ENCODE assay signal across 8 mouse cellular contexts in genomic region chr15:81858138-81858516, GRCm38 (mm10). TPM values are rescaled to one million over a fixed set of nuclear protein-coding genes. Genes with fewer than 3 reads are reported as not detected.
A peak's percentile ranks its signal among the peaks of the same experiment; 100 is the strongest.
DNase-seq lines count a peak whose midpoint lies in the region; ATAC-seq lines count a peak whose summit lies in the region.

No protein-coding gene starts in this region.

- H3K27ac ChIP-seq in forebrain, embryonic 10.5 days, result peak overlapping the region; percentile 95
- peak overlapping the region; percentile 98 for H3K27ac ChIP-seq in heart, embryonic 15.5 days
- H3K27ac ChIP-seq in liver, embryonic 12.5 days, result peak overlapping the region; percentile 92

- peaks cover 21% of the 10 kb centered on the region for H3K36me3 ChIP-seq in forebrain, embryonic 10.5 days (replicated peaks)
- H3K36me3 ChIP-seq in heart, embryonic 15.5 days, result peaks cover 4% of the 10 kb centered on the region; the same call in 1 of the 2 replicates
- H3K36me3 ChIP-seq in liver, embryonic 12.5 days, result peaks cover 18% of the 10 kb centered on the region
- H3K36me3 ChIP-seq in splenic B cell, adult 2 months (ENCODE audit: control insufficient read depth, insufficient read depth, low read length, poor library complexity, severe bottlenecking), result no peaks in the 10 kb centered on the region

- peak overlapping the region; percentile 96 for H3K9ac ChIP-seq in heart, embryonic 15.5 days
- H3K9ac ChIP-seq in liver, embryonic 12.5 days, result peak overlapping the region; percentile 92

- DNase-seq in c-Kit-negative CD71-positive TER-119-positive erythroid progenitor cells, embryonic 14.5 days (ENCODE audit: low read depth, low spot score), result peak; percentile 79
- DNase-seq in forebrain, embryonic 10.5 days (ENCODE audit: extremely low spot score, low spot score), result peak; percentile 92
- DNase-seq in kidney, postnatal 14 days, result peak; percentile 96
- DNase-seq in naive thymus-derived CD4-positive, alpha-beta T cell, adult 2 months (ENCODE audit: low read depth), result peak; percentile 92
- DNase-seq in splenic B cell, adult 2 months (ENCODE audit: low read depth, low spot score), result peak; percentile 91

- peak overlapping the region; percentile 96 for H3K4me3 ChIP-seq in forebrain, embryonic 10.5 days
- H3K4me3 ChIP-seq in heart, embryonic 15.5 days, result peak overlapping the region; percentile 97
- H3K4me3 ChIP-seq in liver, embryonic 12.5 days, result peak overlapping the region; percentile 83

- 0% methylated on average over 23 of the region's 23 CpGs for WGBS in forebrain, embryonic 10.5 days
- WGBS in heart, embryonic 15.5 days, result under 1% methylated on average over 23 of the region's 23 CpGs
- WGBS in liver, embryonic 12.5 days (ENCODE audit: insufficient replicate concordance), result under 1% methylated on average over 23 of the region's 23 CpGs

- H3K4me2 ChIP-seq in heart, embryonic 15.5 days, result peak overlapping the region; percentile 91
- H3K4me2 ChIP-seq in liver, embryonic 12.5 days, result peak overlapping the region; percentile 89

- no peaks in the 10 kb centered on the region for H3K9me3 ChIP-seq in forebrain, embryonic 10.5 days
- H3K9me3 ChIP-seq in heart, embryonic 15.5 days (replicated peaks), result no peaks in the 10 kb centered on the region
- H3K9me3 ChIP-seq in liver, embryonic 12.5 days (replicated peaks), result no peaks in the 10 kb centered on the region

- H3K4me1 ChIP-seq in forebrain, embryonic 10.5 days, result peaks cover 45% of the 10 kb centered on the region
- peaks cover 21% of the 10 kb centered on the region for H3K4me1 ChIP-seq in heart, embryonic 15.5 days (replicated peaks)
- H3K4me1 ChIP-seq in liver, embryonic 12.5 days, result peaks cover 55% of the 10 kb centered on the region

- peak; percentile 25 for ATAC-seq in CD4-positive, CD25-positive, alpha-beta regulatory T cell, adult 4 months
- ATAC-seq in heart, embryonic 15.5 days (replicated peaks; ENCODE audit: insufficient number of reproducible peaks, insufficient read depth, low FRiP score, low read depth), result peak; percentile 13; the same call in 1 of the 2 replicates
- ATAC-seq in liver, embryonic 12.5 days, result peak; percentile 32

- no peaks in the 10 kb centered on the region for H3K27me3 ChIP-seq in forebrain, embryonic 10.5 days (ENCODE audit: poor library complexity, severe bottlenecking)
- H3K27me3 ChIP-seq in heart, embryonic 15.5 days, result no peaks in the 10 kb centered on the region
- no peaks in the 10 kb centered on the region for H3K27me3 ChIP-seq in liver, embryonic 12.5 days (replicated peaks)
- no peaks in the 10 kb centered on the region for H3K27me3 ChIP-seq in splenic B cell, adult 2 months (ENCODE audit: control insufficient read depth, insufficient read depth, low read length, poor library complexity, severe bottlenecking)

RNA-seq across cellular contexts. Expression of gene Tob2, which starts 0.5 kb away (rescaled TPM):
- polyA plus RNA-seq in CD4-positive, CD25-positive, alpha-beta regulatory T cell, adult 4 months (2017; shearing (Covaris generic)), result 10 to 100 TPM; 37.2 to 42.7 TPM
- 20.1 and 20.3 TPM in 2 replicates for polyA plus RNA-seq in forebrain, embryonic 10.5 days (2016; fragmentation: Nextera tagmentation; extraction: Ambion mirVana)
- polyA plus RNA-seq in heart, embryonic 15.5 days (2015; fragmentation: Nextera tagmentation; extraction: Ambion mirVana), result 15.8 and 17.6 TPM in 2 replicates
- 12.8 and 14.5 TPM in 2 replicates for polyA plus RNA-seq in liver, embryonic 12.5 days (2016; fragmentation: Nextera tagmentation; extraction: Ambion mirVana)

RNA-seq across cellular contexts. Expression of gene Phf5a, which starts 13.6 kb away (rescaled TPM):
- polyA plus RNA-seq in CD4-positive, CD25-positive, alpha-beta regulatory T cell, adult 4 months (2017; shearing (Covaris generic)), result 100 to 1,000 TPM in 1 of 2 experiments, 10 to 100 TPM in 1; 89.8 to 111 TPM
- 255 and 271 TPM in 2 replicates for polyA plus RNA-seq in forebrain, embryonic 10.5 days (2016; fragmentation: Nextera tagmentation; extraction: Ambion mirVana)
- 70.5 and 97.6 TPM in 2 replicates for polyA plus RNA-seq in heart, embryonic 15.5 days (2015; fragmentation: Nextera tagmentation; extraction: Ambion mirVana)
- 140 and 145 TPM in 2 replicates for polyA plus RNA-seq in liver, embryonic 12.5 days (2016; fragmentation: Nextera tagmentation; extraction: Ambion mirVana)

RNA-seq across cellular contexts. Expression of gene Aco2, which starts 14.0 kb away (rescaled TPM):
- 100 to 1,000 TPM in 1 of 2 experiments, 10 to 100 TPM in 1; 94.3 to 166 TPM for polyA plus RNA-seq in CD4-positive, CD25-positive, alpha-beta regulatory T cell, adult 4 months (2017; shearing (Covaris generic))
- polyA plus RNA-seq in forebrain, embryonic 10.5 days (2016; fragmentation: Nextera tagmentation; extraction: Ambion mirVana), result 147 and 148 TPM in 2 replicates
- polyA plus RNA-seq in heart, embryonic 15.5 days (2015; fragmentation: Nextera tagmentation; extraction: Ambion mirVana), result 610 and 636 TPM in 2 replicates
- 131 and 132 TPM in 2 replicates for polyA plus RNA-seq in liver, embryonic 12.5 days (2016; fragmentation: Nextera tagmentation; extraction: Ambion mirVana)

RNA-seq across cellular contexts. Expression of gene Tef, which starts 55.9 kb away (rescaled TPM):
- polyA plus RNA-seq in CD4-positive, CD25-positive, alpha-beta regulatory T cell, adult 4 months (2017; shearing (Covaris generic)), result 10 to 100 TPM; 10.2 to 13.9 TPM
- polyA plus RNA-seq in forebrain, embryonic 10.5 days (2016; fragmentation: Nextera tagmentation; extraction: Ambion mirVana), result 13.5 and 13.7 TPM in 2 replicates
- polyA plus RNA-seq in heart, embryonic 15.5 days (2015; fragmentation: Nextera tagmentation; extraction: Ambion mirVana), result 22.9 and 25.9 TPM in 2 replicates
- 8.4 and 9.5 TPM in 2 replicates for polyA plus RNA-seq in liver, embryonic 12.5 days (2016; fragmentation: Nextera tagmentation; extraction: Ambion mirVana)

Comparison
In these comparisons a context has a peak if more than half of its experiments do, and no peak if none do; other contexts are left out.
1. Peak in every context shown above with its lines: DNase-seq, ATAC-seq, H3K4me3 ChIP-seq and H3K27ac ChIP-seq.